ENCODE assay signal across 17 mouse cellular contexts in genomic region chr13:114376511-114376910, GRCm38 (mm10).
"Had no signal": no experiment of that assay in that cellular context is flagged by ENCODE, and none has a peak within 500 bp of the region (broad histone marks: within the 10 kb centered on the region; RNA-seq: fewer than 3 reads in every experiment).

No protein-coding gene starts in this region.

- DNase-seq: left cerebral cortex, postnatal 4 days; liver; liver, embryonic 13.5 days; liver, postnatal 0 days; lung, adult 18-20 months; lung, adult 2 months; lung, embryonic 14.5 days; lung, postnatal 10 days; lung, postnatal 14 days; lung, postnatal 36 days; lung, postnatal 4 days; midbrain, embryonic 14.5 days had no signal

- ATAC-seq: liver, embryonic 12.5 days; liver, postnatal 0 days; lung, postnatal 0 days; midbrain, embryonic 13.5 days; midbrain, embryonic 15.5 days; midbrain, embryonic 16.5 days had no signal
